Mouse (Mus musculus): ENCODE measurements at regions not wholly inside any gene's neighbourhood (a gene's known extent, or its start where the extent isn't known, plus 50 kb on each side); places are given as distances from the start of the nearest gene placed in this dataset.

GRCm38 (mm10) chr2:28352903-28353302 lies 93.7 kb upstream of the Ppp1r26 start:
- no peak for DNase-seq

- no peak for DNase-seq
These were observed 84.4 kb upstream of the Ppp1r26 start for GRCm38 (mm10) chr2:28362199-28362598.

GRCm38 (mm10) chr2:28364623-28365022 lies 82.0 kb upstream of the Ppp1r26 start:
- no peak for DNase-seq

DNA sequence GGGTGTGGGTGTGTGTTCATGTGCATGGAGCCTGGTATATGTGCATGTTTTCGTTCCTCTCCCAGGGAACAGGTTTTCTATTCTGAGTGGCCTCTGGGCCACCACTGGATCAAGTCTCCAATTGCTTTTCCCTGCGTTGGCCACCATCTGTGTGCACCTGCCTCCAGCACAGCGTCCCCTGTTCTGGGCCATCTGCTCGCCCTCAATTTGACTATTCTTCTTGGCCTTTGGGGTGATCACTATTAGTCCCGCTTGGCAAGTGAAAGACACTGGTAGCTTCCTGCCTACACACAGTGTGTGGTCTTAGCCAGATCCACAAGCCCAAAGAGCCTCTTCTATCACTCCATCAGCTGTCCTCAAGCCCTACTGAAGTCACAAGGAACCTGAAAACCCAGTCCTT lies 80.8 kb upstream of the Ppp1r26 start:
- DNase-seq, result no peak

GRCm38 (mm10) chr2:28374838-28375237 lies 71.8 kb upstream of the Ppp1r26 start:
- peak; percentile 61 for DNase-seq

DNA sequence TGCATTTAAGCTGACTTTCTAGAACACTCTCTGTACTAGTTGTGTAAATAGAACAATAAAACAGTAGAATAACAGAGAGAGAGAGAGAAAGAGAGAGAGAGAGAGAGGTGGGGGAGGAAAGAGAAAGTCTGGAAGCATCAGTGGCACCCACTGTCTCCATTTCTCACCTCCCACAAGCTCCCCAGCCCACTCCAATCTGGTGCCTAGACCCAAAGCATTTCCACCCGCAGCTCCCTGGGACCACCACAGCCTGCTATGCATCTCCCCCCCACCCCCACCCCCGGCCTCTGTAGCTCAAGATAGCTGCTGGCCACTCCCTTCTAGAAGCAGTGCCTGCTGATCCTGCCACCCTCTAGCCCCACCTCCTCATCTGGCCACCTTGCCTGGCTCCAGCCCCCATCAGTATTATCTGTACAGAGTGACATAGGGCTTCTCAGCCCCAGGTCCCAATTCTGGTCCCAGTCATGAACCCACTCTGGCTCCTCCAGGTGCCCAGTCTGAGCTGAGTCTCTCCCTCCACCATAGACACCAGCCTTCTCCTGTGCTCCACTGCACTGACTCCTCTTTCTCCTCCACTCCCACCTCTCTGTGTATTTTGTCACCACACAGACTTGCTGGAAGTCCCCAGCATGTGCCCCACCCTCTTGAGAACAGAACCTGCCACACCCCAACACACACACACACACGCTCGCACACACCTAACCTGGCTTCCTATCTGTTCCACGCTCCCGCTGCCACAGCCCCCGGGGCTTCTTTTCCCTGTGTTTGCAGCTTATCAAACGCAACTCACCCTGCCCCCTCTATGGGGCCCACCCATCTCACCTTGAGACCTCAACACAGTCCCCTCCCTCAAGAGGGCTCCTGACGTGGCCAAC lies 68.4 kb upstream of the Ppp1r26 start:
- DNase-seq, result peak; percentile 65

GRCm38 (mm10) chr2:28382051-28382802 lies 64.4 kb upstream of the Ppp1r26 start:
- DNase-seq, result no peak

DNA sequence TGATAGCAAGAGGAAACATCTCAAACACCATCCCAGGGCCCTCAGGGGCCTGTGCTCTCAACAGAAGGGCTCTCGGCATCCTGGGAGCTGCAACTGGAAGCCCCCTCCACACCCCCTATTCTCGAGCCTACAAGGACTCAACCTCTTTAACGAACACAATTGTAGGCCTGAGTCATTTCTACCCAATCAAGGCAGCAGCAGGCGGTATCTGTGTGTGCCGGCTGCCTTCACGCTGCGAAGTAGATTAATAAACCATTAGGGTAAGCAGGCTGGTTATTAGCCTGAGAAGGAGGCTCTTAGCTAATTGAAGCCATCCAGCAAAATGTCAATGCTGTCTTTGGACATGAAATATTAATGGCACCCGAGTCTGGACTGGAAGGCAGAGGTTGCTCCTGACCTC lies 61.7 kb upstream of the Ppp1r26 start:
- DNase-seq, result no peak

GRCm38 (mm10) chr2:28386784-28387183 lies 59.8 kb upstream of the Ppp1r26 start:
- DNase-seq, result no peak

- peak; percentile 90 for DNase-seq
These were observed 59.2 kb upstream of the Ppp1r26 start for GRCm38 (mm10) chr2:28387422-28387836.

DNA sequence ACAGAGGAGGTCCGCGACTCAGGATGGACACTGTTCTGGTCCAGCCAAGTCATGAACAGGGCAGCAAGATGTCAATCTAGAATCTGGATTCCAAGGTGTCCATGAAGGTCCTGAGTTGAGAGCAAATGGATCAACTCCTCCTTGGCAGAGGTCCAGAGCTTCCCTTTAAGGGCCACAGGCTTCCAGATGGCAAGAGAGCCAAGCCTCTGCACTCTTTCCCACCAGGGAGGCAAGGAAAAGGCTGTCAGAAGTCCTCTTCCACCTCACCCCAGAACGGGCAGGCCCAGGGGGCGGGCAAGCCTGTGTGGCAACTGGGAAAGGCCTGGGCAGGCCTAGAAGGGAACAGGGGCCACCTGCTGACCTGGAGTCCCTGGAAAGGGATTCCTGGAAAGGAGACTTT lies 58.7 kb upstream of the Ppp1r26 start:
- DNase-seq, result no peak

DNA sequence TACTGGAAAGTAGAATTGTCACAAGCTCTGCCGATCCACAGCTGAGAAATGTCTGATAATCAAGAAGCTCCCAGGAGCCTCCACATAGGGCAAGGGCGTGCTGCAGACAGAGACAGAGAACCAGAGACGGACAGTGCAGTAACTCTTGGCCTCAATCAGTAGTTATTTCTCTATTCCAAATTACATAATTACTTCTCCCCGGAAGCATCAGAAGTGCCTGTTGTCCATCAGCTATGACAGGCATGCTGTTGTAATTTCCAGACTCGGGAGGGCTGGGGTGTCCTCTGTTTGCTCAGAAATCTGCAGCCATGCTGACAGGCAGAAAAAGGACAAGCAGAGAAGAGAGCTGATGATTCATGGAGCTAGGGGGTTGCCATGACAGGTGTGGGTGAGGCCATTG lies 56.9 kb upstream of the Ppp1r26 start:
- no peak for DNase-seq

DNA sequence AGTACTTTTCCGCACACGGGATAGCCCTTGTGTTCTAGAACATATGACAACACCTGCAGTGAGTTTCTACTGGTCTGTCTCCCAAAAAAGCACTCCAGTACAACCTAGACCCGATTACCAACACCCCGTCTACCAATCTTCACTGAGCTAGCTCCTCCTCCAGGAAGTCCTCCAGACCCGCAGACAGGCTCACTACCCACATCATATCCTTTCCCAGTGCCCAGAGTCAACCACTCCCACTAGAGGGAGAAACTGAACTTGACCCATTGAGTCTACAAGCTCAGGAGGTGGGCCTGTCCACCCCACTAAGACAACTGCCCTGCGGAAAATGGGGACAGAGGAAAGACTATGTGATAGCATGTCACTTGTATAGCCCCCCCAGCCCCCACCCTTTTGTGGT lies 51.2 kb upstream of the Ppp1r26 start:
- DNase-seq, result no peak
